In the genomic region with DNA sequence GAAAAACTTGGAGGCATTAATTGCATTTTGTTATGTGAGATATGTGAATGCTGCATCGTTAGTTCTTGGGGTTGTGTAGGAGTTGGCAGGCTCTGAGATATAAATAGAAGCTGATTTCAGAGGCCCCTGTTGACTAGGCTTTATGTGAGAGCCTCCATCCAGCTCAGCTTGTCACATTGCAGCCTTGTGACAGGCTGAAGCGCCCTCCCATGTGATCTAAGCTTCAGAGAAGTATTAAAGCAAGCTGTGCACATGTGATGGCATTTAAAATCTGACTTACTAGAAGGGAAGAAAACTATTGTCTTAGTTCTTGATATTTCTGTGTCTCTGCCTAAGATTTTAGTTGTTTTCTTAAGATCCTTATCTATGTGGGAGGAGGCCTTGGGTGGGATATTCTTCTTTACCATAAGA, we compare ENCODE assay signal across 8 mouse cellular contexts. TPM values are rescaled to one million over a fixed set of nuclear protein-coding genes. Genes with fewer than 3 reads are reported as not detected.
DNase-seq lines count a peak whose midpoint lies in the region; ATAC-seq and TF ChIP-seq lines count a peak whose summit lies in the region.

No protein-coding gene starts in this region.

- H3K4me3 ChIP-seq in cortical plate, adult 2 months (ENCODE audit: insufficient read depth, low read length), result peak overlapping the region; percentile 87
- H3K4me3 ChIP-seq in gastrocnemius, adult 2 months, result peak overlapping the region; percentile 84
- H3K4me3 ChIP-seq in hindbrain, postnatal 0 days (ENCODE audit: low read length), result peak overlapping the region; percentile 97
- peak overlapping the region; percentile 85 for H3K4me3 ChIP-seq in macrophage (ENCODE audit: inconsistent target)

- H3K27me3 ChIP-seq in hindbrain, postnatal 0 days (ENCODE audit: insufficient read depth, low read length), result no peaks in the 10 kb centered on the region

- TF ChIP-seq CTCF in cortical plate, adult 2 months (IDR thresholded peaks at IDR 0.05; ENCODE audit: extremely low read depth, insufficient read depth, low read length), result no peak
- no peak for TF ChIP-seq CTCF in gastrocnemius, adult 2 months (IDR thresholded peaks at IDR 0.05)
- no peak for TF ChIP-seq CTCF in hindbrain, postnatal 0 days (IDR thresholded peaks at IDR 0.05; ENCODE audit: low read depth)

- no peaks in the 10 kb centered on the region for H3K9me3 ChIP-seq in hindbrain, postnatal 0 days (ENCODE audit: low read length)

- intact Hi-C loops in gastrocnemius, adult 2 months (cut with DNase I), result loop anchor here (2.0 to 5.0 kb wide), 4 partner anchors 57 to 1868 kb away; partner anchors contain the start of gene Klf9

- no peaks in the 10 kb centered on the region; the same call in 1 of the 2 replicates for H3K4me1 ChIP-seq in cortical plate, adult 2 months (ENCODE audit: control insufficient read depth, insufficient read depth, low read length)
- peaks cover 15% of the 10 kb centered on the region for H3K4me1 ChIP-seq in hindbrain, postnatal 0 days (ENCODE audit: insufficient read depth, low read length)

- ATAC-seq in hindbrain, postnatal 0 days, result no peak
- no peak for ATAC-seq in erythroid progenitor cell, adult 5-6 weeks (replicated peaks; ENCODE audit: low FRiP score, poor library complexity, severe bottlenecking)

- peak; percentile 27 to 35 for DNase-seq in adrenal gland, adult 18-20 months (ENCODE audit: low spot score in 2 of 2)
- DNase-seq in gastrocnemius, adult 2 months, result peak; percentile 76
- DNase-seq in hindbrain, postnatal 0 days (ENCODE audit: low spot score), result peak; percentile 85
- DNase-seq in left cerebral cortex, adult 8-10 months (ENCODE audit: low spot score in 2 of 2), result peak; percentile 9 to 74
- peak; percentile 76 for DNase-seq in right cerebral cortex, adult 18-20 months

- no peaks in the 10 kb centered on the region; the same call in 1 of the 2 replicates for H3K36me3 ChIP-seq in hindbrain, postnatal 0 days (ENCODE audit: insufficient read depth, low read length)
- H3K36me3 ChIP-seq in macrophage (ENCODE audit: inconsistent target), result peaks cover 16% of the 10 kb centered on the region

- H3K27ac ChIP-seq in cortical plate, adult 2 months (ENCODE audit: insufficient read depth, low read length), result no peak overlapping the region
- peak overlapping the region; percentile 100 for H3K27ac ChIP-seq in gastrocnemius, adult 2 months
- H3K27ac ChIP-seq in hindbrain, postnatal 0 days, result no peak overlapping the region; the same call in 1 of the 2 replicates
- H3K27ac ChIP-seq in macrophage, result peak overlapping the region; percentile 88

- H3K4me2 ChIP-seq in hindbrain, postnatal 0 days (ENCODE audit: low read depth, low read length), result peak overlapping the region; percentile 68

- peak; percentile 36; the same call in 1 of the 2 replicates for TF ChIP-seq POLR2A in cortical plate, adult 2 months (IDR thresholded peaks at IDR 0.05; ENCODE audit: extremely low read depth, insufficient read depth, low read length)

- H3K9ac ChIP-seq in hindbrain, postnatal 0 days (replicated peaks; ENCODE audit: low read length), result peak overlapping the region; percentile 98; the same call in 1 of the 2 replicates

- peaks cover 65% of the 10 kb centered on the region for H3K79me2 ChIP-seq in macrophage (ENCODE audit: inconsistent target)

- WGBS in hindbrain, postnatal 0 days, result 0% methylated on average over 2 of the region's 2 CpGs
- 0% methylated on average over 2 of the region's 2 CpGs for WGBS in macrophage (ENCODE audit: missing documents)

RNA-seq across cellular contexts. Expression of gene Zfand5, which starts 2.1 kb away (rescaled TPM):
- 100 to 1,000 TPM; 175 to 235 TPM for total RNA-seq in adrenal gland, adult 18-20 months (2021)
- polyA plus RNA-seq in cortical plate, adult 2 months (2012; rRNA removed), result 120 and 121 TPM in 2 replicates
- 100 to 1,000 TPM; 216 to 335 TPM for total RNA-seq in gastrocnemius, adult 2 months (2021)
- 83.2 and 90.7 TPM in 2 replicates for total RNA-seq in hindbrain, postnatal 0 days (2014; rRNA removed)
- polyA plus RNA-seq in hindbrain, postnatal 0 days (2015; fragmentation: Nextera tagmentation; extraction: Ambion mirVana), result 133 and 137 TPM in 2 replicates
- total RNA-seq in left cerebral cortex, adult 8-10 months (2022), result 100 to 1,000 TPM; 146 to 182 (median 163) TPM
- total RNA-seq in macrophage (2018; cell fraction: chromatin; rRNA removed), result 100 to 1,000 TPM in 24 of 26 experiments, 10 to 100 TPM in 2; 63.4 to 713 (median 265) TPM
- total RNA-seq in macrophage (2018; cell fraction: cytosol; rRNA removed), result 100 to 1,000 TPM in 19 of 26 experiments, 10 to 100 TPM in 7; 64.8 to 242 (median 124) TPM
- 100 to 1,000 TPM; 124 to 474 (median 215) TPM for total RNA-seq in macrophage (2018; cell fraction: nucleus; rRNA removed)
- polyA plus RNA-seq in macrophage (2018), result 90.0 to 110 TPM (median 96.9 TPM) in 3 replicates
- total RNA-seq in erythroid progenitor cell, adult 5-6 weeks (2015; ENCODE audit: low replicate concordance), result 70.6 and 75.9 TPM in 2 replicates
- 45.8 and 89.8 TPM in 2 replicates for total RNA-seq in erythroid progenitor cell, adult 5-6 weeks (2017; ENCODE audit: low replicate concordance)

Comparison
In these comparisons a context has a peak if more than half of its experiments do, and no peak if none do; other contexts are left out.
1. DNase-seq: peak in every context shown above with its lines; median percentile 85 in hindbrain, postnatal 0 days; 76 in gastrocnemius, adult 2 months; 76 in right cerebral cortex, adult 18-20 months; 42 in left cerebral cortex, adult 8-10 months; 31 in adrenal gland, adult 18-20 months.
2. H3K27ac ChIP-seq: peak in gastrocnemius, adult 2 months (single experiment) and macrophage (single experiment); none in cortical plate, adult 2 months (single experiment) and hindbrain, postnatal 0 days (single experiment).
3. Peak in every context shown above with its lines, with median percentiles within 50 percentile points of each other: H3K4me3 ChIP-seq.